Mouse (Mus musculus) MEL-GATA-1-ER (cell line): ENCODE results near the gene Hoxd12.

ENCODE experiments used
- DNase-seq: peaks from one replicate; pipeline ENCODE4 v3.0.0-alpha.2; 2012; ENCODE audit warnings: low read depth; ENCODE audit errors: extremely low read depth

The Hoxd12 gene

GRCm38 (mm10) chr2:74663291-74663925, 11.4 kb upstream of the Hoxd12 start:
- no peak for DNase-seq

GRCm38 (mm10) chr2:74666411-74666810, 8.4 kb upstream of the Hoxd12 start:
- DNase-seq = no peak

DNA sequence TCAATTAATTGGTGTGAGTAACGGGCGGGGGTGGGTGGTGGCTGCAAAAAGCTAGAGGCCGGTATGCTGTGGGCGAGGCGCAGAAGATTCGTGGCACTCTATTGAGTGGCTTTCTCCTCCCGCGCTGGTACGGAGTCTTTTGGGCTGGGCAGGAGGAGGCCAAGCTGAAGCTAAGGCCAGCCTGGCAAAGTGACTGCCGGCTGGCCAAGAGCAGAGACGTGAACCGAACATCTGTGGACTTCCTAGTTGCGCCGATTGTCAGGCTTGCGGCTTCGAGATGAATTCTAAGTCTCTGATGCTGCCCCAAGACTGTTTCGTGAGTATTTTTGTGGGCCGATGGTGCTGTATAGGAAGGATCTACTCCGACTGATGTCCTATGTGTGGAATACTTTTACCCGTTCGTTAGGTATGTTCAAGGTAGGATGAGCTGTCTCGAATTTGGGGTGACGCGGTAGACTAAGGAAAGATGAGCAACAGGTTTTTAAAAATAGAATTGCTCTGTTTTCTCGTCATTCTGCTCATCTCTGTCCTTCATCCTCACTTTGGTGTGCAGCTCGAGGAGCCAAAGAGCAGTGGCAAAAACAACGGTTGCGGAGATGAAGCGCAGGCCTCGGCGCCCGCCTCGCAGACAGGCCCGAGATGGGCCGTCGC, 7.5 kb upstream of the Hoxd12 start:
- DNase-seq = no peak

GRCm38 (mm10) chr2:74667842-74668357, 6.9 kb upstream of the Hoxd12 start, which contains the start of gene Hoxd13:
Hoxd13 (plus strand) TSS chr2:74668310.
- no peak for DNase-seq

- no peak for DNase-seq
These were observed 6.2 kb upstream of the Hoxd12 start for GRCm38 (mm10) chr2:74668370-74669229.

GRCm38 (mm10) chr2:74669230-74669578, 5.6 kb upstream of the Hoxd12 start:
- DNase-seq = no peak

DNA sequence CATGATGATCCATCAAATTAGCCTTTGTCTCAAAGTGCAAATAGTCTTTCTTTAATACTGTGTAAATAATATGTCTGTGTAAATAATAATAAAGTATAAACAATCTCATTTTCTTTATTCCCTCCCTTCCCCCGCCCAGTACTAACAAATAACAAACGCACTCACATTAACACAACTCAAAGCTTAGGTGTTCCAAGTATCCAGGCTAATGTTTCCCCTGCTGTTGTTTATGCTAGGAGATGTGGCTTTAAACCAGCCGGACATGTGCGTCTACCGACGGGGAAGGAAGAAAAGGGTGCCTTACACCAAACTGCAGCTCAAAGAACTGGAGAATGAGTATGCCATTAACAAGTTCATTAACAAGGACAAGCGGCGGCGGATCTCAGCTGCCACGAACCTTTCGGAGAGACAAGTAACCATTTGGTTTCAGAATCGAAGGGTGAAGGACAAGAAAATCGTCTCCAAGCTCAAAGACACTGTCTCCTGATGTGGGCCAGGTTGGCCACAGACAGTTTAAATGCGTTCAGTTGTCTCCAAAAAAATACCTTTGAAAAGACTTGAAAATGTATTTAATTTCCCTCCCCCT, 5.1 kb upstream of the Hoxd12 start:
- no peak for DNase-seq

- DNase-seq = no peak
These were observed 4.1 kb upstream of the Hoxd12 start for GRCm38 (mm10) chr2:74670632-74671188.

GRCm38 (mm10) chr2:74671847-74672246, 3.0 kb upstream of the Hoxd12 start:
- no peak for DNase-seq

- no peak for DNase-seq
These were observed 2.1 kb upstream of the Hoxd12 start for GRCm38 (mm10) chr2:74672481-74673362.

- no peak for DNase-seq
These were observed 883 bp upstream of the Hoxd12 start for GRCm38 (mm10) chr2:74673835-74674425.

- no peak for DNase-seq
These were observed 961 bp downstream of the Hoxd12 start for GRCm38 (mm10) chr2:74675666-74676282.

- DNase-seq = no peak
These were observed 1.7 kb downstream of the Hoxd12 start for GRCm38 (mm10) chr2:74676376-74677052.

GRCm38 (mm10) chr2:74677106-74677505, 2.3 kb downstream of the Hoxd12 start:
- DNase-seq = no peak

DNA sequence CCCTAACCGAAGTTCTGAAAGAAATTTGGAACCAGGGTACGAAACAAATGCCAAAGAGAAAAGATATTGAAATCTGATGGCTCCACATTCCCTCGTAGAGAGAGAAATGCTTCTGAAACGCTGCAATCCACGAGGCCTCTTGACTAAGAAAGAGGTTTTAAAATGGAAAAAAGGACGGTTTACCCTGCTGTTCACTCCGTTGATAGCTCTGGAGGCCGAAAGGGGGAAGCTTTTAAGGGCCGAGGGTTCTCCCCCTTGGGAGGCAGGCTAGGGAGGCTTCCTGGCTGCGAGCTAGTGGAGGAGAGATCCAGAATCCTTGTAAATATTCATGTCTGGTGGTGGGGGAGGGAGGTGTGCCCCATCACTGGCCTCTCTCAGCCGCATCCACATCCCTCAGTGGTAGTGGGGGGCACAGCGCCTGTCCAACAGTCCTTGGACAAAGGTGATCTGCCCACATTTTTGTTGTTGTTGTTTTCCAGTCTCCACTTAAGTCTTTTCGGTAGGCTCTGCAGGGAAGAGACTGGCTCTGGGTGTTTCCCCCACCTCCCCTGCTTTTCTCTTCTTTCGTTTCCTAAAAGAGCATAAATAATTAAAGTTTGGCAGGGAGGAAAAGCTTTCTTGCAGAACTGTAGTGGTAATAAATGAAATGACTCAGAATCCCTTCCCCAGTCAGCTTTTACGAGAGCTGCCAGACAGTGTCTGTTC, 4.2 kb downstream of the Hoxd12 start, which contains the start of gene Hoxd11:
Hoxd11 (plus strand) TSS at position 667 of the 705 bp plus-strand sequence.
- DNase-seq = no peak

DNA sequence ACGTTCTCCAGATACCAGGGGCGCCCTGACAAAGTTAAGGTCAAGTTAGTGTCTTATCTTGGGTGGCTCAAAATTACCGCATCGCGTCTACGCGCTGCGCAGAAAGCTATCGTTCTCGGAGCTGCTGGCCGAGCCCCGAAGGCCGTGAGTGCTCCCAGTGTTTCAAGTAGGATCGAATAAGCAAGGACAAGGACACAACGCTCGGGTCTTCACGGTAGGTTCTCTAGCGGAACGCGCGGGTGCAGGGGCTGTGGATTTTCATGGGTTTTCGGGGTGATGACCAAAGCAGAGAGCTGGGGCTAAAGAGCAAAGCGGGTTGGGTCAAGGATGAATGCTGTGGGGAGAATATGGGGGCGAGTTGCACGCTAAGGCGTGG, 4.8 kb downstream of the Hoxd12 start:
- DNase-seq = no peak

GRCm38 (mm10) chr2:74679980-74680379, 5.2 kb downstream of the Hoxd12 start:
- DNase-seq = no peak
